ENCODE assay signal across 14 mouse cellular contexts in the genomic region with DNA sequence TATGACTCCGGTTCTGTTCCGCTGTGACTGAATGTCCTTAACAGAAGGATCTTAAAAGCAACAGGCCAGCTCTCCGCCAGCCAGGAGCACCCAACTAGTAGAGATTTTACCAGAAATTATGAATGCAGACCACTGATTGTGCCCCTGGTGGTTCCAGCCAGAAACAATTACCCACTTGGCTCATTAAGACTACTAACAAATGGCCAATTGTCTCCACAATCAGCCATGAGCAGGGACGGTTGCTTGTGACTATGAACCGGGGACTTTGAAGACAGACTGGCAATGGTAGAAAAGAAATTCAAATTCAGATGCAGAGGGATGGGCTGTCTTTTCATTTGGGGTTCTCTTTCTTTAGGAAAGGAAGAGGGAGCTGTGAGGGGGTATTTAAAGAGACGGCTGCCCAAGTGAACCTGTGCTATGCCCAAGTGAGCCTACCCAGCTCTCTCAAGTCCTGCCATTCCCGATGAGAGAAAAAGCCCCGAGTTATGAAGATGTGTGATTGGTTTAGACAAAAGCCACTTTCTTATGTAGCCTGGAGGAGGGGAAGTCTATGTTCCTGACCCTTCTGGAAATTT.
A peak's percentile ranks its signal among the peaks of the same experiment; 100 is the strongest.
DNase-seq lines count a peak whose midpoint lies in the region; ATAC-seq lines count a peak whose summit lies in the region.
"Had no signal": no experiment of that assay in that cellular context is flagged by ENCODE, and none has a peak within 500 bp of the region (broad histone marks: within the 10 kb centered on the region; RNA-seq: fewer than 3 reads in every experiment).

No protein-coding gene starts in this region.

- H3K4me2 ChIP-seq in hindbrain, embryonic 14.5 days (replicated peaks): no peak overlapping the region
- H3K4me2 ChIP-seq in hindbrain, embryonic 16.5 days (ENCODE audit: low read length): no peak overlapping the region
- H3K4me2 ChIP-seq: lung, embryonic 14.5 days had no signal

- no peak overlapping the region for H3K9ac ChIP-seq in hindbrain, embryonic 14.5 days
- no peak overlapping the region; the same call in 1 of the 2 replicates for H3K9ac ChIP-seq in hindbrain, embryonic 16.5 days (ENCODE audit: low read depth, low read length)
- H3K9ac ChIP-seq: lung, embryonic 14.5 days had no signal

- no peaks in the 10 kb centered on the region for H3K9me3 ChIP-seq in hindbrain, embryonic 10.5 days
- no peaks in the 10 kb centered on the region for H3K9me3 ChIP-seq in hindbrain, embryonic 14.5 days (ENCODE audit: control insufficient read depth, low read length)
- H3K9me3 ChIP-seq in hindbrain, embryonic 16.5 days (ENCODE audit: control insufficient read depth, low read length): no peaks in the 10 kb centered on the region
- H3K9me3 ChIP-seq: megakaryocyte, embryonic 14.5 days had no signal

- ATAC-seq in hindbrain, embryonic 14.5 days (ENCODE audit: low FRiP score): no peak; the same call in 1 of the 2 replicates
- ATAC-seq in hindbrain, embryonic 16.5 days: peak; percentile 79
- no peak for ATAC-seq in erythroblast, adult 5-6 weeks (replicated peaks; ENCODE audit: low FRiP score, poor library complexity, severe bottlenecking)

- no peaks in the 10 kb centered on the region for H3K27me3 ChIP-seq in hindbrain, embryonic 10.5 days (ENCODE audit: insufficient read depth, poor library complexity, severe bottlenecking)
- H3K27me3 ChIP-seq in hindbrain, embryonic 14.5 days (ENCODE audit: control insufficient read depth, insufficient read depth, low read length): no peaks in the 10 kb centered on the region
- no peaks in the 10 kb centered on the region for H3K27me3 ChIP-seq in hindbrain, embryonic 16.5 days (replicated peaks; ENCODE audit: control insufficient read depth, insufficient read depth, low read length)

- DNase-seq in hindbrain, embryonic 10.5 days (ENCODE audit: low spot score): no peak
- no peak for DNase-seq in hindbrain, embryonic 14.5 days (ENCODE audit: low spot score)
- peak; percentile 14 for DNase-seq in right cerebral cortex, adult 18-20 months
- no peak for DNase-seq in right cerebral cortex, postnatal 25 days
- peak; percentile 18 for DNase-seq in right cerebral cortex, postnatal 4 days
- DNase-seq in urinary bladder, postnatal 14 days (ENCODE audit: low spot score): no peak
- DNase-seq: cerebellum, adult 11-12 months; gastrocnemius, postnatal 36 days; lung, embryonic 14.5 days; thymus, postnatal 14 days had no signal

- 67% methylated on average over 8 of the region's 8 CpGs for WGBS in hindbrain, embryonic 10.5 days
- WGBS in hindbrain, embryonic 14.5 days: 51% methylated on average over 8 of the region's 8 CpGs
- 45% methylated on average over 8 of the region's 8 CpGs for WGBS in hindbrain, embryonic 16.5 days

- H3K4me1 ChIP-seq in hindbrain, embryonic 10.5 days (replicated peaks): peaks cover 14% of the 10 kb centered on the region
- peaks cover 10% of the 10 kb centered on the region for H3K4me1 ChIP-seq in hindbrain, embryonic 14.5 days (replicated peaks; ENCODE audit: control insufficient read depth, insufficient read depth, low read length)
- H3K4me1 ChIP-seq in hindbrain, embryonic 16.5 days (ENCODE audit: control insufficient read depth, insufficient read depth, low read depth, low read length): peaks cover 11% of the 10 kb centered on the region

- H3K27ac ChIP-seq in hindbrain, embryonic 10.5 days: 0 out of 2 replicates have a peak overlapping the region, but pooled peaks have one; percentile 35
- H3K27ac ChIP-seq in hindbrain, embryonic 14.5 days: no peak overlapping the region
- peak overlapping the region; percentile 6; the same call in 1 of the 2 replicates for H3K27ac ChIP-seq in hindbrain, embryonic 16.5 days (ENCODE audit: low read depth, low read length)

- no peaks in the 10 kb centered on the region for H3K36me3 ChIP-seq in hindbrain, embryonic 10.5 days
- no peaks in the 10 kb centered on the region for H3K36me3 ChIP-seq in hindbrain, embryonic 14.5 days (replicated peaks; ENCODE audit: control insufficient read depth, insufficient read depth)
- no peaks in the 10 kb centered on the region for H3K36me3 ChIP-seq in hindbrain, embryonic 16.5 days (ENCODE audit: control insufficient read depth, insufficient read depth, low read length)

- no peak overlapping the region for H3K4me3 ChIP-seq in hindbrain, embryonic 10.5 days
- H3K4me3 ChIP-seq in hindbrain, embryonic 14.5 days (replicated peaks; ENCODE audit: low read length): no peak overlapping the region
- H3K4me3 ChIP-seq in hindbrain, embryonic 16.5 days (ENCODE audit: low read length): no peak overlapping the region
- H3K4me3 ChIP-seq: erythroblast, embryonic 14.5 days; megakaryocyte, embryonic 14.5 days had no signal

Comparison
In these comparisons a context has a peak if more than half of its experiments do, and no peak if none do; other contexts are left out.
1. DNase-seq: peak in right cerebral cortex, adult 18-20 months (single experiment) and right cerebral cortex, postnatal 4 days (single experiment); none in hindbrain, embryonic 10.5 days (single experiment), hindbrain, embryonic 14.5 days (single experiment), right cerebral cortex, postnatal 25 days (single experiment) and urinary bladder, postnatal 14 days (single experiment).